Mouse (Mus musculus): ENCODE results near the gene Plscr2. TPM values are rescaled to one million over a fixed set of nuclear protein-coding genes. Genes with fewer than 3 reads are reported as not detected.

The Plscr2 gene
- polyA plus RNA-seq, 1 experiment from 2014 or later, result 11.3 TPM

DNA sequence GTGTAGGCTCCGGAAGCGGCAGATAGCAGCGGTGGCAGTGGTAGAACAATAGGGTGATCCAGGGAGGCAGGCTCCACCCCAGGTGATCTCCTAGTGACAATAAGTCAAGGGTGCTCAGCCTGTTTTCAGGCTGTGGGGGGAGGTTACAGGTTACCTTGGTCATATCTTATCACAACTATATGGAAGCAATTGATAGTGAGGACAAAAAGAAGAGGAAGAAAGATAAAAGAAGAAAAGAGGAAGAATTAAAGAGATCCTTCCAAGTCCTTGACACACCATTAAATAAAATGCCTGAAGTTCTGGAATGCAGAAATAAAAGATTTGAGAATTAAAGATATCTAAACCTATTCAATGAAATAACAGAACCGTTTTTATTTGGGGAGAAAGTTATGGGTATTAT, 51.4 kb downstream of the Plscr2 start:
- no peaks in the 10 kb centered on the region for H3K9me3 ChIP-seq (replicated peaks; ENCODE audit: control insufficient read depth, low read length)
- 77% methylated on average over 4 of the region's 4 CpGs for WGBS

DNA sequence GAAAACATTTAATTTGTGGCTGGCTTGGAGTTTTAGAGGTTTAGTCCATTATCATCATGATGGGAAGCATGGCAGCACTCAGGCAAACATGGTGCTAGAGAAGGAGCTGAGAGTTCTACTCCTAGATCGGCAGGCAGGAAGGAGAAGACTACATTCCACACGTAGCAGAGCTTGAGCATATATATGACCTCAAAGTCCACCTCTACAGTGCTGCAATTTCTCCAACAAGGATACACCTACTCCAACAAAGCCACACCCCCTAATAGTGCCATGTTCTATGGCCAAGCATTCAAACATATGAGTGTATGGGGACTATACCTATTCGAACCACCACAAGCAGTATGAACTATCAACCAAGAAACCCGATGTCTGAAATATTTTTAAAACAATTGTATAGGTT, 56.0 kb downstream of the Plscr2 start:
- H3K9me3 ChIP-seq (replicated peaks; ENCODE audit: control insufficient read depth, low read length), result no peaks in the 10 kb centered on the region
- no peak overlapping the region for H3K9ac ChIP-seq (ENCODE audit: low read length)
- no peak overlapping the region for H3K4me3 ChIP-seq (ENCODE audit: low read length)
- no peak overlapping the region for H3K27ac ChIP-seq (ENCODE audit: low read length)
- H3K27me3 ChIP-seq (ENCODE audit: control insufficient read depth, insufficient read depth, low read length), result no peaks in the 10 kb centered on the region
- WGBS, result 81% methylated on average over 4 of the region's 4 CpGs
- no peaks in the 10 kb centered on the region for H3K36me3 ChIP-seq (ENCODE audit: control insufficient read depth, insufficient read depth)
- no peak overlapping the region for H3K4me2 ChIP-seq (ENCODE audit: low read depth, low read length)
- ATAC-seq (replicated peaks; ENCODE audit: extremely low read depth, insufficient read depth, low FRiP score), result no peak
- no peaks in the 10 kb centered on the region for H3K4me1 ChIP-seq (ENCODE audit: control insufficient read depth, insufficient read depth, low read length)

More for the DNA sequence above, 51.4 kb downstream of the Plscr2 start:
- Histone ChIP-seq H3K4me2 (ENCODE audit: low read depth, low read length) (no peak overlapping the region), H3K4me1 (ENCODE audit: control insufficient read depth, insufficient read depth, low read length) (no peaks in the 10 kb centered on the region), H3K9ac (ENCODE audit: low read length) (no peak overlapping the region), H3K36me3 (ENCODE audit: control insufficient read depth, insufficient read depth) (no peaks in the 10 kb centered on the region), H3K27ac (ENCODE audit: low read length) (no peak overlapping the region), H3K27me3 (ENCODE audit: control insufficient read depth, insufficient read depth, low read length) (no peaks in the 10 kb centered on the region), H3K4me3 (ENCODE audit: low read length) (no peak overlapping the region)
- ATAC-seq (replicated peaks; ENCODE audit: extremely low read depth, insufficient read depth, low FRiP score), result no peak

DNA sequence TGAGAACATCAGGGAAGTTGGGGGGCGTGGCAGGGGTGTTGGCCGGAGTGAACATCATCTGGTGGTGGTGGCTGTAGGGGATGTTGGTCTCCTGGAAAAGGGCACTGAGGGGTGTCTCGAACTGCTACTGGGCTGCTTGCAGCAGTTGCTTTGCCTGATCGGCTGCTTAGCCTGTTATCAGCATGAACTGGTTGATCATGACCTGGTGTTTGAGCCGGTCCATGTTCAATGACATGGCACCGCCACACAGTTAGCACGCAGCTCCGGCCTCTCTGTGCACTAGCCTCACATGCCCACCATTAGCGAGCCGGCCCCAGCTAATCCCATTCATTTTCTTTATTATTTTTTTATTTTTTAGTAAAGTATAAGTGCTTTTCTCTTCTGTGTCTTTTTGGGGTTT, 59.4 kb downstream of the Plscr2 start:
- Histone ChIP-seq H3K27ac (ENCODE audit: low read length) (no peak overlapping the region), H3K9me3 (replicated peaks; ENCODE audit: control insufficient read depth, low read length) (no peaks in the 10 kb centered on the region), H3K4me3 (ENCODE audit: low read length) (no peak overlapping the region), H3K4me2 (ENCODE audit: low read depth, low read length) (no peak overlapping the region), H3K36me3 (ENCODE audit: control insufficient read depth, insufficient read depth) (no peaks in the 10 kb centered on the region), H3K27me3 (ENCODE audit: control insufficient read depth, insufficient read depth, low read length) (no peaks in the 10 kb centered on the region), H3K9ac (ENCODE audit: low read length) (no peak overlapping the region), H3K4me1 (ENCODE audit: control insufficient read depth, insufficient read depth, low read length) (no peaks in the 10 kb centered on the region)
- ATAC-seq (replicated peaks; ENCODE audit: extremely low read depth, insufficient read depth, low FRiP score), result no peak
- WGBS, result 91% methylated on average over 10 of the region's 10 CpGs

DNA sequence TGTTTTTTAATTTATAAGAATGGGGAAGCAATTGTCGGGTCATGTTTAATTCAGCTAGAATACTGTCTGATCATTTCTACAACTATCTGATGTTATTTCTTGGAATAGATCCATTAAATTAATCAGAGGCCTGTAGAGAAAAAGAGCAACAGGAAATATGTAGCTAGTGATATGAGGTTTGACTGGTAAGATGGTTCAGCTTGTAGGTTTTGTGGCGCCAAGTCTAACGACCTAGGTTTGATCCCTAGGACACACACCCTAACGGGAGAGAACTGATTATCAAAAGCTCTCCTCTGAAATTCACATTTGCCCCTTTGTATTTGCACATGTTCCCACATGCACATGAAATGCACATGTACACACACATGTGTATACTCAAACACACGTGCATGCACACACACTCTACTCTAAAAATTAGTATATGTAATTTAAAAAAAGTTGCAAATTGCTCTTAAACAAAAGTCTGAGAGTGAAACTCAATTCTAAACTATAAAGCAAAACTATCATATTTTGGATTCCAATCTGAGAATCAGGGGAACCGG, 59.9 kb downstream of the Plscr2 start:
- ATAC-seq (replicated peaks; ENCODE audit: extremely low read depth, insufficient read depth, low FRiP score), result no peak
- Histone ChIP-seq H3K4me1 (ENCODE audit: control insufficient read depth, insufficient read depth, low read length) (no peaks in the 10 kb centered on the region), H3K9ac (ENCODE audit: low read length) (no peak overlapping the region), H3K4me2 (ENCODE audit: low read depth, low read length) (no peak overlapping the region), H3K4me3 (ENCODE audit: low read length) (no peak overlapping the region), H3K27me3 (ENCODE audit: control insufficient read depth, insufficient read depth, low read length) (no peaks in the 10 kb centered on the region), H3K36me3 (ENCODE audit: control insufficient read depth, insufficient read depth) (no peaks in the 10 kb centered on the region), H3K9me3 (replicated peaks; ENCODE audit: control insufficient read depth, low read length) (no peaks in the 10 kb centered on the region), H3K27ac (ENCODE audit: low read length) (no peak overlapping the region)
- 78% methylated on average over 6 of the region's 6 CpGs for WGBS

DNA sequence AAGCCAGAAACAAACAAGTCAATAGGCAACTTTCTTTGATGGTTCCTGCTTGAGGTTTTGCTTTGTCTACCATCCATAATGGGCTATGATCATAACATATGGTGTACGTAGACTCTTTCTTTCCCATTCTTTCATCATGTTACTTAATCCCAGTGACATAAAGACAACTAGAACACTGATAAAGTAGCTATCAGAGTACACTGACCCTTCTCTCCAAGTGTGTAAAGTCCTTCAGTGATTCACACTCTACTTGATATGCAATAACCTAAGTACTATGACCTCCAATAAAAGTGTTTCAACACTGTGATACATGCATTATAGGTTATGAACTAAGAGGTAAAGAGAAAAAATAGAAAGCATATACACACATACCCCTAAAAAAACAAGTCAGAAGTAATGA, 61.7 kb downstream of the Plscr2 start:
- Histone ChIP-seq H3K9me3 (replicated peaks; ENCODE audit: control insufficient read depth, low read length) (no peaks in the 10 kb centered on the region), H3K9ac (ENCODE audit: low read length) (no peak overlapping the region), H3K4me1 (ENCODE audit: control insufficient read depth, insufficient read depth, low read length) (no peaks in the 10 kb centered on the region), H3K27me3 (ENCODE audit: control insufficient read depth, insufficient read depth, low read length) (no peaks in the 10 kb centered on the region), H3K4me3 (ENCODE audit: low read length) (no peak overlapping the region), H3K27ac (ENCODE audit: low read length) (no peak overlapping the region), H3K36me3 (ENCODE audit: control insufficient read depth, insufficient read depth) (no peaks in the 10 kb centered on the region), H3K4me2 (ENCODE audit: low read depth, low read length) (no peak overlapping the region)
- WGBS, result 68% methylated on average over 1 of the region's 1 CpGs
- ATAC-seq (replicated peaks; ENCODE audit: extremely low read depth, insufficient read depth, low FRiP score), result no peak

DNA sequence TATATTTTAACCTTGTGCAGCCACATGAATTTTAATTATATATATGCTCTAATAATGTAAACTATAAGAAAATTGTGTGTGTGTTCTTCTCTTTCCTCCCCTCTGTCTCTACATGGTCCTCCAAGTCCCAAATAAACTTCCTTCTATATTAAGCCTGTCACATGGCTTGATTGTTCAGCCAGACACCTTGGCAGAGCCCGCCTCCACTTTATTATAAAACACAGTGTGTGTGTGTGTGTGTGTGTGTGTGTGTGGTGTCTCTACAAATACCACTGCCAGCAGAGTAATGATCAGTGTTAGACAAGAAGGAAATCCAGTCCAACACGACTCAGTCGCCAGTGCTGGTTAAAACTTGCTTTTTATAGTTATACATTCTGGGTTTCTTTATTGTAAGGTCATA, 62.3 kb downstream of the Plscr2 start:
- H3K4me1 ChIP-seq (ENCODE audit: control insufficient read depth, insufficient read depth, low read length), result no peaks in the 10 kb centered on the region
- H3K9ac ChIP-seq (ENCODE audit: low read length), result no peak overlapping the region
- H3K4me3 ChIP-seq (ENCODE audit: low read length), result no peak overlapping the region
- H3K9me3 ChIP-seq (replicated peaks; ENCODE audit: control insufficient read depth, low read length), result no peaks in the 10 kb centered on the region
- 68% methylated on average over 3 of the region's 3 CpGs for WGBS
- H3K4me2 ChIP-seq (ENCODE audit: low read depth, low read length), result no peak overlapping the region
- 0 out of 2 replicates have a peak, but pooled peaks have one; percentile 41 for ATAC-seq (replicated peaks; ENCODE audit: extremely low read depth, insufficient read depth, low FRiP score)
- H3K36me3 ChIP-seq (ENCODE audit: control insufficient read depth, insufficient read depth), result no peaks in the 10 kb centered on the region
- H3K27ac ChIP-seq (ENCODE audit: low read length), result no peak overlapping the region
- no peaks in the 10 kb centered on the region for H3K27me3 ChIP-seq (ENCODE audit: control insufficient read depth, insufficient read depth, low read length)

DNA sequence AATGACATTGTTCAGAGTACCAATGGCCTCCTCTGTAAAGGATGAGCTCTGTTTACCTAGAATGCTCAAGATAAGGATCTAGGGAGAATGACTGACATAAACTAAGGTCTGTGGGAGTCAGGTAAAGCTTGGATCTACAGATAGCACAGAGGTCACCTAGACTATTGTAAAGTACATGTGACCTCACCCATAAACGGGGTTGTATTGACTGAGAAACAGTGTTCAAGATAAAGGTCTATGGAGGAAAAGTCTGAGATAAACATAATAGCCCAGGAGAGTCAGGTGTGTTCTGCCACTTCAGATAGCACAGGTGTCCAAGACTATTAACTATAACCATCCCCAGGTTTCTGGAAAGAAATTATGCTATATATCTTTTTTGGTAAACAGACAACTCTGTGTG, 63.6 kb downstream of the Plscr2 start:
- Histone ChIP-seq H3K4me1 (ENCODE audit: control insufficient read depth, insufficient read depth, low read length) (no peaks in the 10 kb centered on the region), H3K9ac (ENCODE audit: low read length) (no peak overlapping the region), H3K4me2 (ENCODE audit: low read depth, low read length) (no peak overlapping the region), H3K36me3 (ENCODE audit: control insufficient read depth, insufficient read depth) (no peaks in the 10 kb centered on the region), H3K4me3 (ENCODE audit: low read length) (no peak overlapping the region), H3K9me3 (replicated peaks; ENCODE audit: control insufficient read depth, low read length) (no peaks in the 10 kb centered on the region), H3K27me3 (ENCODE audit: control insufficient read depth, insufficient read depth, low read length) (no peaks in the 10 kb centered on the region), H3K27ac (ENCODE audit: low read length) (no peak overlapping the region)
- no peak for ATAC-seq (replicated peaks; ENCODE audit: extremely low read depth, insufficient read depth, low FRiP score)
- WGBS, result 63% methylated on average over 1 of the region's 1 CpGs

Small RNA genes lying within 50 kb of the gene (microRNA-seq; reads per million reads assigned to microRNA genes)
- gene Mir6386, result not detected

Other genes with a start within 250 kb of the Plscr2 start
- not detected in 2 replicates for gene Plscr5, start 82.7 kb upstream of the Plscr2 start, polyA plus RNA-seq (2015; fragmentation: Nextera tagmentation; extraction: Ambion mirVana)
- 25.3 and 26.1 TPM in 2 replicates for gene Plscr1, start 25.9 kb upstream of the Plscr2 start, polyA plus RNA-seq (2015; fragmentation: Nextera tagmentation; extraction: Ambion mirVana)
- gene 1700057G04Rik, start 33.8 kb downstream of the Plscr2 start, polyA plus RNA-seq (2015; fragmentation: Nextera tagmentation; extraction: Ambion mirVana), result not detected in 2 replicates
- gene Plscr4, start 181.8 kb downstream of the Plscr2 start, polyA plus RNA-seq (2015; fragmentation: Nextera tagmentation; extraction: Ambion mirVana), result 7.0 and 7.2 TPM in 2 replicates